In genomic region chr5:136775548-136775947, GRCm38 (mm10) we compare ENCODE assay signal across 27 mouse cellular contexts.
DNase-seq lines count a peak whose midpoint lies in the region; ATAC-seq lines count a peak whose summit lies in the region.
"Had no signal": no experiment of that assay in that cellular context is flagged by ENCODE, and none has a peak within 500 bp of the region (broad histone marks: within the 10 kb centered on the region; RNA-seq: fewer than 3 reads in every experiment).

No protein-coding gene starts in this region.

- H3K27me3 ChIP-seq in heart, embryonic 16.5 days (ENCODE audit: control insufficient read depth, insufficient read depth, low read length) = no peaks in the 10 kb centered on the region
- H3K27me3 ChIP-seq in heart, embryonic 11.5 days (ENCODE audit: control insufficient read depth, insufficient read depth, low read length) = no peaks in the 10 kb centered on the region
- H3K27me3 ChIP-seq: embryonic facial prominence, embryonic 12.5 days; forebrain, embryonic 15.5 days; hindbrain, embryonic 15.5 days; limb, embryonic 12.5 days; liver, embryonic 15.5 days; stomach, embryonic 15.5 days had no signal

- H3K4me2 ChIP-seq in heart, embryonic 16.5 days (ENCODE audit: low read depth, low read length) = 0 out of 2 replicates have a peak overlapping the region, but pooled peaks have one; percentile 13
- no peak overlapping the region for H3K4me2 ChIP-seq in heart, embryonic 11.5 days
- H3K4me2 ChIP-seq: embryonic facial prominence, embryonic 12.5 days; forebrain, embryonic 15.5 days; hindbrain, embryonic 15.5 days; limb, embryonic 12.5 days; liver, embryonic 15.5 days; lung, embryonic 14.5 days; midbrain, embryonic 11.5 days; stomach, embryonic 15.5 days had no signal

- peaks cover 7% of the 10 kb centered on the region; the same call in 1 of the 2 replicates for H3K4me1 ChIP-seq in heart, embryonic 16.5 days (ENCODE audit: control insufficient read depth, insufficient read depth, low read length)
- no peaks in the 10 kb centered on the region for H3K4me1 ChIP-seq in heart, embryonic 11.5 days (ENCODE audit: control insufficient read depth, insufficient read depth, low read length)
- H3K4me1 ChIP-seq: embryonic facial prominence, embryonic 12.5 days; forebrain, embryonic 15.5 days; hindbrain, embryonic 15.5 days; liver, embryonic 15.5 days had no signal

- no peak overlapping the region for H3K9ac ChIP-seq in heart, embryonic 16.5 days (ENCODE audit: low read length)
- no peak overlapping the region for H3K9ac ChIP-seq in heart, embryonic 11.5 days (ENCODE audit: low read depth, low read length)
- H3K9ac ChIP-seq: embryonic facial prominence, embryonic 12.5 days; forebrain, embryonic 15.5 days; hindbrain, embryonic 15.5 days; limb, embryonic 12.5 days; liver, embryonic 15.5 days; lung, embryonic 14.5 days; stomach, embryonic 15.5 days had no signal

- H3K4me3 ChIP-seq in heart, embryonic 16.5 days (ENCODE audit: low read length) = no peak overlapping the region
- H3K4me3 ChIP-seq in heart, embryonic 11.5 days (ENCODE audit: low read depth, low read length) = no peak overlapping the region
- H3K4me3 ChIP-seq: embryonic facial prominence, embryonic 12.5 days; forebrain, embryonic 10.5 days; forebrain, embryonic 15.5 days; hindbrain, embryonic 15.5 days; limb, embryonic 12.5 days; liver, embryonic 15.5 days; stomach, embryonic 15.5 days had no signal

- peak; percentile 55; the same call in 1 of the 2 replicates for ATAC-seq in frontal cortex, adult (ENCODE audit: low TSS enrichment)
- ATAC-seq in heart, embryonic 16.5 days (replicated peaks; ENCODE audit: extremely low read depth, insufficient read depth, low FRiP score) = no peak
- no peak for ATAC-seq in heart, embryonic 11.5 days (replicated peaks; ENCODE audit: insufficient number of reproducible peaks, low FRiP score, low TSS enrichment)
- ATAC-seq: forebrain, embryonic 15.5 days; inflammation-experienced regulatory T-cells, adult 6 months; midbrain, embryonic 16.5 days had no signal

- WGBS in heart, embryonic 16.5 days = 39% methylated on average over 3 of the region's 3 CpGs
- 70% methylated on average over 3 of the region's 3 CpGs for WGBS in heart, embryonic 11.5 days (ENCODE audit: insufficient replicate concordance)

- H3K9me3 ChIP-seq in heart, embryonic 16.5 days (replicated peaks; ENCODE audit: control insufficient read depth, low read length) = peaks cover 6% of the 10 kb centered on the region; the same call in 1 of the 2 replicates
- H3K9me3 ChIP-seq in heart, embryonic 11.5 days (replicated peaks; ENCODE audit: control insufficient read depth, low read length) = peaks cover 4% of the 10 kb centered on the region; the same call in 1 of the 2 replicates
- H3K9me3 ChIP-seq: embryonic facial prominence, embryonic 12.5 days; hindbrain, embryonic 15.5 days; liver, embryonic 15.5 days had no signal

- no peaks in the 10 kb centered on the region for H3K36me3 ChIP-seq in heart, embryonic 16.5 days (ENCODE audit: control insufficient read depth, insufficient read depth)
- H3K36me3 ChIP-seq in heart, embryonic 11.5 days (ENCODE audit: control insufficient read depth, insufficient read depth, low read length) = no peaks in the 10 kb centered on the region
- H3K36me3 ChIP-seq: forebrain, embryonic 10.5 days; forebrain, embryonic 15.5 days; G1E; hindbrain, embryonic 15.5 days; liver, embryonic 15.5 days; stomach, embryonic 15.5 days had no signal

- DNase-seq in frontal cortex, postnatal 25 days (ENCODE audit: low spot score in 2 of 2) = no peak
- peak; percentile 19 for DNase-seq in lung, postnatal 10 days
- no peak for DNase-seq in lung, postnatal 4 days
- no peak for DNase-seq in thymus, postnatal 4 days
- DNase-seq: adrenal gland, adult 8-10 months; cerebellum, adult 9-10 months; cerebellum, postnatal 36 days; gastrocnemius, postnatal 14 days; kidney, adult 11 months; kidney, postnatal 14 days; layer of hippocampus, adult 9-11 months; lung, embryonic 14.5 days; thymus, postnatal 14 days had no signal

- no peak overlapping the region for H3K27ac ChIP-seq in heart, embryonic 16.5 days (ENCODE audit: low read length)
- no peak overlapping the region for H3K27ac ChIP-seq in heart, embryonic 11.5 days (ENCODE audit: low read depth, low read length)
- H3K27ac ChIP-seq: embryonic facial prominence, embryonic 12.5 days; forebrain, embryonic 10.5 days; forebrain, embryonic 15.5 days; hindbrain, embryonic 15.5 days; limb, embryonic 12.5 days; liver, embryonic 15.5 days; stomach, embryonic 15.5 days had no signal
